In genomic region chr2:18672133-18672765, GRCm38 (mm10) we compare ENCODE assay signal across 8 mouse cellular contexts. TPM values are rescaled to one million over a fixed set of nuclear protein-coding genes. Genes with fewer than 3 reads are reported as not detected.
A peak's percentile ranks its signal among the peaks of the same experiment; 100 is the strongest.
DNase-seq lines count a peak whose midpoint lies in the region; ATAC-seq and TF ChIP-seq lines count a peak whose summit lies in the region.

Commd3 (plus strand) TSS chr2:18672384.

- H3K36me3 ChIP-seq in forebrain, embryonic 12.5 days (replicated peaks): no peaks in the 10 kb centered on the region
- no peaks in the 10 kb centered on the region for H3K36me3 ChIP-seq in heart, embryonic 16.5 days (ENCODE audit: control insufficient read depth, insufficient read depth)
- H3K36me3 ChIP-seq in liver, embryonic 16.5 days (ENCODE audit: control insufficient read depth, insufficient read depth): no peaks in the 10 kb centered on the region
- H3K36me3 ChIP-seq in neural tube, embryonic 12.5 days: no peaks in the 10 kb centered on the region
- H3K36me3 ChIP-seq in stomach, postnatal 0 days (ENCODE audit: control insufficient read depth, insufficient read depth, low read length): no peaks in the 10 kb centered on the region

- H3K4me3 ChIP-seq in forebrain, embryonic 12.5 days (replicated peaks): peak within 1 kb of the TSS; percentile 80
- H3K4me3 ChIP-seq in heart, embryonic 16.5 days (ENCODE audit: low read length): peak within 1 kb of the TSS; percentile 94
- H3K4me3 ChIP-seq in liver, embryonic 16.5 days (ENCODE audit: low read depth, low read length): peak within 1 kb of the TSS; percentile 84
- H3K4me3 ChIP-seq in neural tube, embryonic 12.5 days: peak within 1 kb of the TSS; percentile 74
- peak within 1 kb of the TSS; percentile 90 for H3K4me3 ChIP-seq in stomach, postnatal 0 days (ENCODE audit: low read depth, low read length)

- TF ChIP-seq EP300 in stomach, postnatal 0 days (optimal IDR thresholded peaks at IDR 0.05): no peak

- H3K4me1 ChIP-seq in forebrain, embryonic 12.5 days: peaks cover 22% of the 10 kb centered on the region
- H3K4me1 ChIP-seq in heart, embryonic 16.5 days (ENCODE audit: control insufficient read depth, insufficient read depth, low read length): peaks cover 13% of the 10 kb centered on the region
- peaks cover 8% of the 10 kb centered on the region for H3K4me1 ChIP-seq in liver, embryonic 16.5 days (ENCODE audit: control insufficient read depth, low read depth, low read length)
- peaks cover 6% of the 10 kb centered on the region; the same call in 1 of the 2 replicates for H3K4me1 ChIP-seq in neural tube, embryonic 12.5 days
- no peaks in the 10 kb centered on the region for H3K4me1 ChIP-seq in stomach, postnatal 0 days (replicated peaks; ENCODE audit: control insufficient read depth, insufficient read depth)

- H3K27ac ChIP-seq in forebrain, embryonic 12.5 days: peak within 1 kb of the TSS; percentile 99
- peak within 1 kb of the TSS; percentile 98 for H3K27ac ChIP-seq in heart, embryonic 16.5 days (ENCODE audit: low read length)
- peak within 1 kb of the TSS; percentile 87 for H3K27ac ChIP-seq in liver, embryonic 16.5 days (ENCODE audit: low read length)
- H3K27ac ChIP-seq in neural tube, embryonic 12.5 days: peak within 1 kb of the TSS; percentile 99
- H3K27ac ChIP-seq in stomach, postnatal 0 days (replicated peaks): peak within 1 kb of the TSS; percentile 99

- H3K9ac ChIP-seq in forebrain, embryonic 12.5 days: peak within 1 kb of the TSS; percentile 99
- H3K9ac ChIP-seq in heart, embryonic 16.5 days (ENCODE audit: low read length): peak within 1 kb of the TSS; percentile 99
- H3K9ac ChIP-seq in liver, embryonic 16.5 days (ENCODE audit: low read depth, low read length): peak within 1 kb of the TSS; percentile 93
- H3K9ac ChIP-seq in neural tube, embryonic 12.5 days: peak within 1 kb of the TSS; percentile 96
- peak within 1 kb of the TSS; percentile 98 for H3K9ac ChIP-seq in stomach, postnatal 0 days (ENCODE audit: low read length)

- H3K9me3 ChIP-seq in forebrain, embryonic 12.5 days: no peaks in the 10 kb centered on the region
- no peaks in the 10 kb centered on the region for H3K9me3 ChIP-seq in heart, embryonic 16.5 days (replicated peaks; ENCODE audit: control insufficient read depth, low read length)
- H3K9me3 ChIP-seq in liver, embryonic 16.5 days (replicated peaks; ENCODE audit: control insufficient read depth, low read length): no peaks in the 10 kb centered on the region
- no peaks in the 10 kb centered on the region for H3K9me3 ChIP-seq in neural tube, embryonic 12.5 days
- no peaks in the 10 kb centered on the region for H3K9me3 ChIP-seq in stomach, postnatal 0 days (ENCODE audit: control insufficient read depth, low read length)

- H3K27me3 ChIP-seq in forebrain, embryonic 12.5 days: peaks cover 10% of the 10 kb centered on the region
- H3K27me3 ChIP-seq in heart, embryonic 16.5 days (ENCODE audit: control insufficient read depth, insufficient read depth, low read length): no peaks in the 10 kb centered on the region
- H3K27me3 ChIP-seq in liver, embryonic 16.5 days (ENCODE audit: control insufficient read depth, insufficient read depth, low read depth, low read length): peaks cover 28% of the 10 kb centered on the region
- H3K27me3 ChIP-seq in neural tube, embryonic 12.5 days (replicated peaks): peaks cover 12% of the 10 kb centered on the region
- H3K27me3 ChIP-seq in stomach, postnatal 0 days (ENCODE audit: control insufficient read depth, insufficient read depth, low read length): no peaks in the 10 kb centered on the region

- DNase-seq in c-Kit-positive CD71-positive TER-119-negative erythroid progenitor cells, embryonic 14.5 days (ENCODE audit: low read depth): peak; percentile 68
- peak; percentile 93 to 96 for DNase-seq in kidney, postnatal 36 days
- peak; percentile 97 for DNase-seq in stomach, postnatal 0 days (ENCODE audit: low spot score)

- peak within 1 kb of the TSS; percentile 69 for H3K4me2 ChIP-seq in forebrain, embryonic 12.5 days
- H3K4me2 ChIP-seq in heart, embryonic 16.5 days (ENCODE audit: low read depth, low read length): peak within 1 kb of the TSS; percentile 92
- H3K4me2 ChIP-seq in liver, embryonic 16.5 days (ENCODE audit: low read depth, low read length): peak within 1 kb of the TSS; percentile 92
- peak within 1 kb of the TSS; percentile 71 for H3K4me2 ChIP-seq in neural tube, embryonic 12.5 days (replicated peaks)
- H3K4me2 ChIP-seq in stomach, postnatal 0 days (replicated peaks; ENCODE audit: low read depth): peak within 1 kb of the TSS; percentile 88

- ATAC-seq in CD4-positive, CD25-positive, alpha-beta regulatory T cell, adult 4 months: peak; percentile 88
- ATAC-seq in forebrain, embryonic 12.5 days (ENCODE audit: low FRiP score): peak; percentile 80
- ATAC-seq in heart, embryonic 16.5 days (replicated peaks; ENCODE audit: extremely low read depth, insufficient read depth, low FRiP score): peak; percentile 83
- peak; percentile 83 for ATAC-seq in liver, embryonic 16.5 days (ENCODE audit: low read depth)
- peak; percentile 85 for ATAC-seq in neural tube, embryonic 12.5 days (ENCODE audit: low FRiP score, low read depth)
- peak; percentile 98 for ATAC-seq in stomach, postnatal 0 days (ENCODE audit: low FRiP score, low TSS enrichment)

- TF ChIP-seq CTCF in stomach, postnatal 0 days (IDR thresholded peaks at IDR 0.05; ENCODE audit: low read depth): no peak

- WGBS in forebrain, embryonic 12.5 days: under 1% methylated on average over 50 of the region's 91 CpGs
- WGBS in heart, embryonic 16.5 days: under 1% methylated on average over 90 of the region's 91 CpGs
- under 1% methylated on average over 83 of the region's 91 CpGs for WGBS in liver, embryonic 16.5 days (ENCODE audit: insufficient replicate concordance)
- under 1% methylated on average over 91 of the region's 91 CpGs for WGBS in neural tube, embryonic 12.5 days
- under 1% methylated on average over 83 of the region's 91 CpGs for WGBS in stomach, postnatal 0 days

RNA-seq across cellular contexts. Expression of gene Commd3, which starts in this region (rescaled TPM):
- 100 to 1,000 TPM; 207 to 209 TPM for polyA plus RNA-seq in CD4-positive, CD25-positive, alpha-beta regulatory T cell, adult 4 months (2017; shearing (Covaris generic))
- polyA plus RNA-seq in forebrain, embryonic 12.5 days (2016; fragmentation: Nextera tagmentation; extraction: Ambion mirVana): 156 and 162 TPM in 2 replicates
- polyA plus RNA-seq in heart, embryonic 16.5 days (2015; fragmentation: Nextera tagmentation; extraction: Ambion mirVana): 194 and 201 TPM in 2 replicates
- 80.2 and 90.3 TPM in 2 replicates for polyA plus RNA-seq in liver, embryonic 16.5 days (2015; fragmentation: Nextera tagmentation; extraction: Ambion mirVana)
- polyA plus RNA-seq in neural tube, embryonic 12.5 days (2016; fragmentation: Nextera tagmentation; extraction: Ambion mirVana): 186 and 192 TPM in 2 replicates
- 169 and 178 TPM in 2 replicates for polyA plus RNA-seq in stomach, postnatal 0 days (2015; fragmentation: Nextera tagmentation; extraction: Ambion mirVana)

Comparison
In these comparisons a context has a peak if more than half of its experiments do, and no peak if none do; other contexts are left out.
1. Peak in every context shown above with its lines: DNase-seq, ATAC-seq, H3K4me3 ChIP-seq and H3K27ac ChIP-seq.